Mouse (Mus musculus) small intestine, adult 2 months (tissue): ENCODE data around the gene Zfp13. TPM values are rescaled to one million over a fixed set of nuclear protein-coding genes. Genes with fewer than 3 reads are reported as not detected.

Source experiments
- H3K27ac ChIP-seq: fragments of 200-500 bp; 2 replicates; pipeline ENCODE4 v1.5.1; 2012; ENCODE audit warnings: low read depth, low read length, control low read depth, inconsistent platforms; ENCODE audit not compliant: insufficient read depth
- H3K27me3 ChIP-seq: fragments of 200-500 bp; 2 replicates; pipeline ENCODE4 v1.6.1; 2012; ENCODE audit warnings: mild to moderate bottlenecking, moderate library complexity, low read length, inconsistent platforms; ENCODE audit not compliant: control insufficient read depth, insufficient read depth
- H3K36me3 ChIP-seq: fragments of 200-500 bp; 2 replicates; pipeline ENCODE4 v1.6.1; 2012; ENCODE audit warnings: mild to moderate bottlenecking, low read length, control low read depth, inconsistent platforms; ENCODE audit not compliant: control insufficient read depth, insufficient read depth
- H3K4me1 ChIP-seq: fragments of 200-500 bp; 2 replicates; pipeline ENCODE4 v1.6.1; 2012; ENCODE audit warnings: low read length, inconsistent platforms, mixed read lengths; ENCODE audit not compliant: control insufficient read depth, insufficient read depth, insufficient read length
- H3K4me3 ChIP-seq: fragments of 200-500 bp; 2 replicates; pipeline ENCODE4 v1.5.1; 2012; ENCODE audit warnings: low read depth, mild to moderate bottlenecking, control low read depth, inconsistent platforms, low read length, moderate library complexity
- CTCF ChIP-seq: fragments of 200-500 bp; IDR thresholded peaks from 2 replicates; pipeline ENCODE4 v1.5.1; 2012; ENCODE audit warnings: low read depth, mild to moderate bottlenecking, control low read depth, inconsistent platforms, low read length, moderate library complexity, mixed read lengths; ENCODE audit not compliant: insufficient replicate concordance, insufficient read length; ENCODE audit errors: extremely low read depth
- POLR2A ChIP-seq: fragments of 200-500 bp; IDR thresholded peaks from 2 replicates; pipeline ENCODE4 v1.6.1; 2012; ENCODE audit warnings: low read depth, mild to moderate bottlenecking, control low read depth, inconsistent platforms, low read length, moderate library complexity
- WGBS: fragments of 180-500 bp; shearing (Covaris S2); methylation state at CpG from one replicate; pipeline ENCODE4 v1.1.7; 2018; 5-methylcytosine and 5-hydroxymethylcytosine counted together
- polyA plus RNA-seq: library from polyadenylated mRNA; depleted of rRNA; stranded (reverse); fragments of >200 nt; gene quantifications from 2 replicates; pipeline ENCODE4 v1.2.3, GENCODE M21; 2012

Gene Zfp13
- polyA plus RNA-seq, 1 experiment = 6.8 TPM

GRCm38 (mm10) chr17:23570017-23570416, 29.3 kb downstream of the Zfp13 start:
- H3K27ac ChIP-seq = no peak overlapping the region
- H3K4me3 ChIP-seq = no peak overlapping the region
- H3K4me1 ChIP-seq = peaks cover under 1% of the 10 kb centered on the region; the same call in 1 of the 2 replicates
- no peaks in the 10 kb centered on the region for H3K36me3 ChIP-seq
- WGBS = 26% methylated on average over 6 of the region's 6 CpGs
- no peaks in the 10 kb centered on the region for H3K27me3 ChIP-seq
- TF ChIP-seq POLR2A (no peak), CTCF (peak; percentile 63; the same call in 1 of the 2 replicates)

- H3K36me3 ChIP-seq = no peaks in the 10 kb centered on the region
- peaks cover 4% of the 10 kb centered on the region; the same call in 1 of the 2 replicates for H3K4me1 ChIP-seq
Observed at GRCm38 (mm10) chr17:23568370-23568769, 30.9 kb downstream of the Zfp13 start.

GRCm38 (mm10) chr17:23566787-23567186, 32.5 kb downstream of the Zfp13 start:
- H3K27ac ChIP-seq = no peak overlapping the region
- no peak for TF ChIP-seq POLR2A
- TF ChIP-seq CTCF = no peak
- H3K36me3 ChIP-seq = no peaks in the 10 kb centered on the region
- no peak overlapping the region for H3K4me3 ChIP-seq
- H3K4me1 ChIP-seq = peaks cover 4% of the 10 kb centered on the region; the same call in 1 of the 2 replicates
- 43% methylated on average over 5 of the region's 5 CpGs for WGBS
- no peaks in the 10 kb centered on the region for H3K27me3 ChIP-seq

More at GRCm38 (mm10) chr17:23568370-23568769, 30.9 kb downstream of the Zfp13 start:
- Histone ChIP-seq H3K27ac (no peak overlapping the region), H3K27me3 (no peaks in the 10 kb centered on the region), H3K4me3 (no peak overlapping the region)
- TF ChIP-seq CTCF = no peak
- WGBS = 54% methylated on average over 5 of the region's 5 CpGs

- Histone ChIP-seq H3K4me3 (peak overlapping the region; percentile 95), H3K27ac (peak overlapping the region; percentile 41), H3K27me3 (no peaks in the 10 kb centered on the region), H3K36me3 (peaks cover 4% of the 10 kb centered on the region), H3K4me1 (peaks cover 4% of the 10 kb centered on the region; the same call in 1 of the 2 replicates)
- no peak for TF ChIP-seq CTCF
- TF ChIP-seq POLR2A = no peak
- 0% methylated on average over 8 of the region's 8 CpGs for WGBS
Observed at GRCm38 (mm10) chr17:23564368-23564715, 34.9 kb downstream of the Zfp13 start.

GRCm38 (mm10) chr17:23563595-23564367, 35.5 kb downstream of the Zfp13 start, which contains the start of gene Zfp213:
Zfp213 (minus strand) TSS chr17:23564238.
- peak within 1 kb of the TSS; percentile 95 for H3K4me3 ChIP-seq
- under 1% methylated on average over 59 of the region's 59 CpGs for WGBS
- peaks cover 9% of the 10 kb centered on the region for H3K36me3 ChIP-seq
- no peaks in the 10 kb centered on the region for H3K27me3 ChIP-seq
- H3K4me1 ChIP-seq = peaks cover 4% of the 10 kb centered on the region; the same call in 1 of the 2 replicates
- TF ChIP-seq POLR2A (peak; percentile 95), CTCF (no peak)
- H3K27ac ChIP-seq = peak within 1 kb of the TSS; percentile 93

GRCm38 (mm10) chr17:23559767-23560166, 39.5 kb downstream of the Zfp13 start:
- Histone ChIP-seq H3K27ac (no peak overlapping the region), H3K4me1 (peaks cover 11% of the 10 kb centered on the region), H3K27me3 (no peaks in the 10 kb centered on the region), H3K36me3 (peaks cover 27% of the 10 kb centered on the region), H3K4me3 (no peak overlapping the region)
- WGBS = 65% methylated on average over 11 of the region's 11 CpGs
- TF ChIP-seq CTCF (peak; percentile 49; the same call in 1 of the 2 replicates), POLR2A (no peak)

- peak overlapping the region; percentile 4; the same call in 1 of the 2 replicates for H3K4me3 ChIP-seq
- TF ChIP-seq CTCF (no peak), POLR2A (no peak)
- H3K27ac ChIP-seq = peak overlapping the region; percentile 61
- H3K4me1 ChIP-seq = peaks cover 10% of the 10 kb centered on the region
- peaks cover 25% of the 10 kb centered on the region for H3K36me3 ChIP-seq
- H3K27me3 ChIP-seq = no peaks in the 10 kb centered on the region
- WGBS = 34% methylated on average over 7 of the region's 7 CpGs
Observed at GRCm38 (mm10) chr17:23555243-23555916, 43.9 kb downstream of the Zfp13 start.
